Mouse (Mus musculus) spleen, adult 2 months (tissue): ENCODE measurements around the gene Srpr. TPM values are rescaled to one million over a fixed set of nuclear protein-coding genes. Genes with fewer than 3 reads are reported as not detected.

ENCODE experiments used
- DNase-seq, 2 experiments: peaks; one replicate each; pipeline versions ENCODE4 v3.0.0 to v3.0.0-alpha.2; 2012 to 2021; ENCODE audit warnings: low spot score in 2 of 2, low read depth in 1 of 2
- H3K27ac ChIP-seq: fragments of 200-500 bp; 2 replicates; pipeline ENCODE4 v1.5.1; 2012; ENCODE audit warnings: low read length, inconsistent platforms; ENCODE audit not compliant: insufficient read depth
- H3K27me3 ChIP-seq: fragments of 200-500 bp; 2 replicates; pipeline ENCODE4 v1.6.1; 2012; ENCODE audit warnings: mild to moderate bottlenecking, moderate library complexity, low read length, inconsistent platforms; ENCODE audit not compliant: control insufficient read depth, insufficient read depth
- H3K36me3 ChIP-seq: fragments of 200-500 bp; 2 replicates; pipeline ENCODE4 v1.6.1; 2012; ENCODE audit warnings: mild to moderate bottlenecking, low read length, inconsistent platforms; ENCODE audit not compliant: control insufficient read depth, insufficient read depth
- H3K4me1 ChIP-seq: fragments of 200-500 bp; 2 replicates; pipeline ENCODE4 v1.6.1; 2011; ENCODE audit warnings: inconsistent platforms; ENCODE audit not compliant: control insufficient read depth, insufficient read depth, insufficient read length
- H3K4me3 ChIP-seq: fragments of 200-500 bp; 2 replicates; pipeline ENCODE4 v1.5.1; 2011; ENCODE audit warnings: mild to moderate bottlenecking, inconsistent platforms; ENCODE audit not compliant: insufficient read depth, insufficient read length; ENCODE audit errors: extremely low read depth
- CTCF ChIP-seq: fragments of 200-500 bp; IDR thresholded peaks from 2 replicates; pipeline ENCODE4 v1.5.1; 2011; ENCODE audit warnings: mild to moderate bottlenecking, inconsistent platforms; ENCODE audit not compliant: insufficient read depth, insufficient read length, insufficient replicate concordance; ENCODE audit errors: extremely low read depth
- POLR2A ChIP-seq: fragments of 200-500 bp; IDR thresholded peaks from 2 replicates; pipeline ENCODE4 v1.6.1; 2011; ENCODE audit warnings: low read depth, low read length, inconsistent platforms
- WGBS: fragments of 180-500 bp; shearing (Covaris S2); methylation state at CpG from one replicate; pipeline ENCODE4 v1.1.7; 2018; 5-methylcytosine and 5-hydroxymethylcytosine counted together
- polyA plus RNA-seq: library from polyadenylated mRNA; depleted of rRNA; stranded (reverse); fragments of >200 nt; gene quantifications from 2 replicates; pipeline ENCODE4 v1.2.3, GENCODE M21; 2012; rRNA removed

The Srpr gene
- polyA plus RNA-seq, 1 experiment, result 34.0 TPM

DNA sequence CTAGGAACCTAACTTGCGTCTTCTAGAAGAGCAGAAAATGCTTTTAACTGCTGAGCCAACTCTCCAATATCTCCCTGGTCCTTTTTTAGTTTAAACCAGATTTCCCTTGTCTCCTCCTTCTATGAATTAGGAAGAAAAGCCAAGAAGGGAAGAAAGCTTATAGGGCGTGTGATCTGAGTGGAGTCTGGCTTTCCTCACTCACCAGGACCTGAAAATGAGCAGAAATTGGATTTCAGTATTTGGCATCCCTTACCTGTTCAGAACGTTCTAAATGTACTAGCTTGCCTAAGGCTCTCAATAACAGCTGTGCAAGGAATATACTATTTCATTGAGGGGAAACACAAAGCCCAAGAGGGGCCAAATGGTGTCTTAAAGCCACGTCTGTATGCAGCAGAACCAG, 84.4 kb downstream of the Srpr start:
- Histone ChIP-seq H3K27me3 (no peaks in the 10 kb centered on the region), H3K27ac (no peak overlapping the region), H3K4me3 (no peak overlapping the region), H3K36me3 (no peaks in the 10 kb centered on the region), H3K4me1 (no peaks in the 10 kb centered on the region)
- DNase-seq, result no peak
- 93% methylated on average over 4 of the region's 4 CpGs for WGBS
- TF ChIP-seq CTCF (no peak), POLR2A (no peak)

DNA sequence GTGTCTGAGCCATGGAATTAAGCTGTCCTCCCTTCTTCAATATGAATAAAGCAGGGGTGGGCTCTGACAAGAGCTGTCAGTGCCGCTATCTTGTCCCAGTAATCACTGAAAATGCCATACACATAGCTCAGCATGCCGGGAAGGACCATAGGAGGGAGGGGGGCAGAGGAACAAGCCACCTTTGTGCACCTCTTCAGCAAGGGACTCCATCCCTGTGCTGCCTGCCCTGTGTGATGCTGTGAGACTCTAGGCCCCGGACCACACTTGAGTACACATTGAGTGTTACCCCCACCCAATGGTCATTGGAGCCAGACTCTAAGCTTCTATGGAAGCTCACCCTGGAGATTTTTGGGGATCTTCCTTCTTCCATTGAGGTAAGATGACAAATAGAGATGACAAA, 86.4 kb downstream of the Srpr start:
- no peak for DNase-seq
- H3K27me3 ChIP-seq, result no peaks in the 10 kb centered on the region
- no peaks in the 10 kb centered on the region for H3K4me1 ChIP-seq
- no peak for TF ChIP-seq POLR2A
- no peak for TF ChIP-seq CTCF
- no peaks in the 10 kb centered on the region for H3K36me3 ChIP-seq
- 92% methylated on average over 3 of the region's 3 CpGs for WGBS
- H3K4me3 ChIP-seq, result no peak overlapping the region
- no peak overlapping the region for H3K27ac ChIP-seq

DNA sequence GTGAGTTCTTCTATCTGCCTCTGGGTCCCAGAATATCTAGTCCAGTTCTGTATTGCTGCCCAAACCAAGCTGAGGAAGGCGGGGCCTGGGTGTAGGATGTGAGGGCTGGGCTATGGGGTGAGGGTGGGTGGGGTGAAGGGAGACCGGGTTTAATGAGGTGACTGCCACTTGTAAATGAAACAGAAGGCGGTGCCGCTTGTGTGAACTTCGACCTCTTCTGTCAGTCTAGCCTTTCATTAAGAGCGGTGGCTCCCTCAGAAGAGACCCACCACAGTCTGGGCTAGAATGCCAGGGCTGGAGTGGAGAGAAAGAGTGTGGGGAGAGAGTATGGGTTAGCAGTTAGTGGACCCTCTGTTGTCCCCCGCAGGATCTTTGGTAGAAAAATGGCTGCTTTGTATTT, 90.0 kb downstream of the Srpr start:
- Histone ChIP-seq H3K36me3 (no peaks in the 10 kb centered on the region), H3K4me3 (no peak overlapping the region), H3K4me1 (no peaks in the 10 kb centered on the region), H3K27me3 (no peaks in the 10 kb centered on the region), H3K27ac (no peak overlapping the region)
- no peak for DNase-seq
- 77% methylated on average over 7 of the region's 7 CpGs for WGBS
- TF ChIP-seq CTCF, result no peak
- TF ChIP-seq POLR2A, result no peak

DNA sequence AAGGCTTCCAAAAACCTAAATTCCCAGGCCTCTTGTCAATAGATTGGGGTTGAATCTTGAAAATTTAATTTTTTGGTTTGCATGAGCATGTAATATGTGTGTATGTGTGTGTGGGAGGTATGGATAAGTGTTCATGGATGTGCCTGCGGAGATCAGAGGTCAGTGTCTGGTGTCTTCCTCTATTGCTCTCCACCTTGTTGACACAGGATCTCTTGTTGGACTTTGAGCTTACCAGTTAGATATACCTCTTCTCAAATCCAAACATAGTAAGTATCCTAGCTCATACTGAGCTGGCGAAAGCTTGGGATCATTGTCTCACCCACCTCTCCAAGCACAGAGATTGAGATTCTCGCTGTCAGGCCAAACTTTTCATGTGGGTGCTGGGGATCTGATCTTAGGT, 90.4 kb downstream of the Srpr start:
- no peak for DNase-seq
- H3K4me3 ChIP-seq, result no peak overlapping the region
- no peaks in the 10 kb centered on the region for H3K4me1 ChIP-seq
- TF ChIP-seq POLR2A (no peak), CTCF (no peak)
- no peaks in the 10 kb centered on the region for H3K36me3 ChIP-seq
- WGBS, result 93% methylated on average over 3 of the region's 3 CpGs
- no peak overlapping the region for H3K27ac ChIP-seq
- no peaks in the 10 kb centered on the region for H3K27me3 ChIP-seq

DNA sequence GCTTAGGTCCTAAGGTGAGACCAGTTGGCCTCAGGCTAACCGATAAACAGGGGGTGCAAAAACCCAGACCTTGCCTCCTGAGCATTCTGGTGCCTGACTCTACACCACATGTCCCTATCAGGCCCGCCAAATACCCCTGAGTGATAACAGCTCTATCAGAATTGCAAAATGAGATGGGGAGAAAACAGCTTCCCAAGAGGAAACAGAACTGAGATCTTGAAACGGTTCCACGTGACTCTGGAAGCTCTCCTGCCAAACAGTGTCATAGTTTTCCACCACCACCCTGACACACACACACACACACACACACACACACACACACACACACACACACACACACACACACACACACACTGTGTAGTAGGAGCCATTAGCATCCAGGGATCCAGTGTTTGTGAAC, 90.9 kb downstream of the Srpr start:
- H3K4me3 ChIP-seq, result no peak overlapping the region
- TF ChIP-seq POLR2A (no peak), CTCF (no peak)
- H3K36me3 ChIP-seq, result no peaks in the 10 kb centered on the region
- 76% methylated on average over 4 of the region's 4 CpGs for WGBS
- no peaks in the 10 kb centered on the region for H3K4me1 ChIP-seq
- H3K27me3 ChIP-seq, result no peaks in the 10 kb centered on the region
- no peak for DNase-seq
- H3K27ac ChIP-seq, result no peak overlapping the region

DNA sequence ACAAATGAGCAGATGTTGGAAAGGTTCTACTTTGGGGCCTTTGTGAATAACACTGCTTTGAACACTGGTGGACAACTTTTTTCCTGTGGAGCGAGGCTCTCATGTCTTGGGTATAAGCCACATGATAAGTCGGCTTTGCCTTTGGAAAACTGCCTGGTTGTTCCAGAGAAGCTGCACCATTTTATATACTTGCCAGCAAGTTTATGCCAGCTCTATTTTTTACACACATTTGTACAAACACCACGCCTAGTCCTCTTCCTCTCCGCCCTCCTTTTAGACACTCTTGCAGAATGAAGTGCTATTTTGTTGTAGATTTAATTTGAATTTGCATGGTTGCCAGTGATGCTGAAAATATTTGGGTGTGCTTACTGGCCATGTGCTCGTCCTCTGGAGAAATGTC, 93.5 kb downstream of the Srpr start:
- Histone ChIP-seq H3K27ac (no peak overlapping the region), H3K4me3 (no peak overlapping the region), H3K4me1 (no peaks in the 10 kb centered on the region), H3K36me3 (no peaks in the 10 kb centered on the region), H3K27me3 (no peaks in the 10 kb centered on the region)
- no peak for TF ChIP-seq CTCF
- no peak for TF ChIP-seq POLR2A
- no peak for DNase-seq
- WGBS, result 84% methylated on average over 5 of the region's 5 CpGs

Other genes with a start within 250 kb of the Srpr start
- 10.3 and 11.6 TPM in 2 replicates for gene St3gal4, start 80.9 kb upstream of the Srpr start, polyA plus RNA-seq
- 27.0 and 36.0 TPM in 2 replicates for gene Dcps, start 24.1 kb upstream of the Srpr start, polyA plus RNA-seq
- 9.2 and 12.6 TPM in 2 replicates for gene Tirap, start 116 bp downstream of the Srpr start, polyA plus RNA-seq
- 16.3 and 16.6 TPM in 2 replicates for gene Foxred1, start 10.9 kb downstream of the Srpr start, polyA plus RNA-seq
- 7.2 and 9.6 TPM in 2 replicates for gene Fam118b, start 67.6 kb downstream of the Srpr start, polyA plus RNA-seq
- gene Rpusd4, start 67.7 kb downstream of the Srpr start, polyA plus RNA-seq, result 9.4 and 10.2 TPM in 2 replicates
- 2.3 and 2.4 TPM in 2 replicates for gene Cdon, start 221.0 kb downstream of the Srpr start, polyA plus RNA-seq